Comparison of ENCODE assay signal across 14 mouse cellular contexts in the genomic region with DNA sequence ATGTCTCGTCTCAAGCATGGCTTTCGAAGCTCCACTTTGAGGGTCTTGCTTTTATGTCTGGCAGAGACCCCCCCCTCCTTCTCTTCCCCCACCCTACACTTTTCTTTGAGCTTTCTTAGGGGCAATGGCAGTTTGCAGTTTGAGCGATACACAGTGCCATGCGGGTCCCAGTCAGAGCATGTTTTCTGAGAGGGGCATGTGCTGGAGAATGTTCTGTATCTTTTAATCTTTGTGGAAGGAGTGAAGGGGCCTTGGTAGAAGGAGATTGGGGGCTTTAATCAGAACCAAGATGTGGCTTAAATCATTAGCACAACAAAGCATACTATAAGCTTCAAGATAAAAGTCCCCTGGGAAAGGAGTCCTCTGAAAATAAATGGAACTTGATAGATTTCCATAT. TPM values are rescaled to one million over a fixed set of nuclear protein-coding genes. Genes with fewer than 3 reads are reported as not detected.
DNase-seq lines count a peak whose midpoint lies in the region; ATAC-seq and TF ChIP-seq lines count a peak whose summit lies in the region.
"Had no signal": no experiment of that assay in that cellular context is flagged by ENCODE, and none has a peak within 500 bp of the region (broad histone marks: within the 10 kb centered on the region; RNA-seq: fewer than 3 reads in every experiment).

No protein-coding gene starts in this region.

- no peaks in the 10 kb centered on the region for H3K4me1 ChIP-seq in lung, embryonic 14.5 days (ENCODE audit: insufficient read depth)
- peaks cover 31% of the 10 kb centered on the region for H3K4me1 ChIP-seq in forebrain, embryonic 14.5 days (ENCODE audit: control insufficient read depth, insufficient read depth, low read length)
- peaks cover 20% of the 10 kb centered on the region for H3K4me1 ChIP-seq in hindbrain, embryonic 16.5 days (ENCODE audit: control insufficient read depth, insufficient read depth, low read depth, low read length)
- peaks cover 3% of the 10 kb centered on the region; the same call in 1 of the 2 replicates for H3K4me1 ChIP-seq in neural tube, embryonic 14.5 days (ENCODE audit: control insufficient read depth, insufficient read depth, low read length)
- H3K4me1 ChIP-seq: intestine, embryonic 15.5 days had no signal

- no peaks in the 10 kb centered on the region for H3K36me3 ChIP-seq in lung, embryonic 14.5 days (ENCODE audit: insufficient read depth)
- H3K36me3 ChIP-seq in forebrain, embryonic 14.5 days (ENCODE audit: control insufficient read depth, insufficient read depth, low read length) = no peaks in the 10 kb centered on the region
- no peaks in the 10 kb centered on the region for H3K36me3 ChIP-seq in hindbrain, embryonic 16.5 days (ENCODE audit: control insufficient read depth, insufficient read depth, low read length)
- H3K36me3 ChIP-seq in neural tube, embryonic 14.5 days (ENCODE audit: control insufficient read depth, insufficient read depth, low read length) = no peaks in the 10 kb centered on the region
- H3K36me3 ChIP-seq: embryonic facial prominence, embryonic 12.5 days; intestine, embryonic 15.5 days had no signal

- H3K4me3 ChIP-seq in lung, embryonic 14.5 days (ENCODE audit: low read depth, low read length) = no peak overlapping the region
- no peak overlapping the region for H3K4me3 ChIP-seq in forebrain, embryonic 14.5 days (ENCODE audit: low read depth, low read length)
- H3K4me3 ChIP-seq in hindbrain, embryonic 16.5 days (ENCODE audit: low read length) = no peak overlapping the region
- H3K4me3 ChIP-seq in neural tube, embryonic 14.5 days (ENCODE audit: low read depth, low read length) = no peak overlapping the region
- H3K4me3 ChIP-seq: embryonic facial prominence, embryonic 12.5 days; intestine, embryonic 15.5 days had no signal

- TF ChIP-seq CTCF in lung, embryonic 14.5 days (IDR thresholded peaks at IDR 0.05; ENCODE audit: low read depth) = no peak

- no peak overlapping the region for H3K9ac ChIP-seq in lung, embryonic 14.5 days
- H3K9ac ChIP-seq in forebrain, embryonic 14.5 days (ENCODE audit: low read length) = no peak overlapping the region
- no peak overlapping the region for H3K9ac ChIP-seq in hindbrain, embryonic 16.5 days (ENCODE audit: low read depth, low read length)
- H3K9ac ChIP-seq in neural tube, embryonic 14.5 days (replicated peaks; ENCODE audit: low read depth, low read length) = no peak overlapping the region
- H3K9ac ChIP-seq: embryonic facial prominence, embryonic 12.5 days; intestine, embryonic 15.5 days had no signal

- H3K9me3 ChIP-seq in lung, embryonic 14.5 days (ENCODE audit: low read depth, low read length) = no peaks in the 10 kb centered on the region
- H3K9me3 ChIP-seq in forebrain, embryonic 14.5 days (replicated peaks; ENCODE audit: control insufficient read depth, low read length) = no peaks in the 10 kb centered on the region
- no peaks in the 10 kb centered on the region for H3K9me3 ChIP-seq in hindbrain, embryonic 16.5 days (ENCODE audit: control insufficient read depth, low read length)
- no peaks in the 10 kb centered on the region for H3K9me3 ChIP-seq in neural tube, embryonic 14.5 days (ENCODE audit: control insufficient read depth, low read length)
- H3K9me3 ChIP-seq: embryonic facial prominence, embryonic 12.5 days; intestine, embryonic 15.5 days had no signal

- no peak overlapping the region for H3K4me2 ChIP-seq in lung, embryonic 14.5 days
- H3K4me2 ChIP-seq in forebrain, embryonic 14.5 days (ENCODE audit: low read length) = 0 out of 2 replicates have a peak overlapping the region, but pooled peaks have one; percentile 4
- no peak overlapping the region for H3K4me2 ChIP-seq in hindbrain, embryonic 16.5 days (ENCODE audit: low read length)
- H3K4me2 ChIP-seq in neural tube, embryonic 14.5 days (ENCODE audit: low read depth, low read length) = no peak overlapping the region
- H3K4me2 ChIP-seq: embryonic facial prominence, embryonic 12.5 days; intestine, embryonic 15.5 days had no signal

- DNase-seq in lung, embryonic 14.5 days = no peak
- no peak for DNase-seq in lung, postnatal 4 days
- no peak for DNase-seq in forebrain, embryonic 14.5 days (ENCODE audit: low spot score)
- no peak for DNase-seq in adrenal gland, postnatal 4 days (ENCODE audit: low spot score in 2 of 2)
- DNase-seq in layer of hippocampus, postnatal 36 days = no peak
- DNase-seq: adrenal gland, postnatal 14 days; heart, postnatal 10 days; lung, adult 18-20 months; spleen, adult 18-20 months; thymus, postnatal 4 days had no signal

- H3K27me3 ChIP-seq in lung, embryonic 14.5 days (ENCODE audit: insufficient read depth, low read length) = no peaks in the 10 kb centered on the region
- no peaks in the 10 kb centered on the region for H3K27me3 ChIP-seq in forebrain, embryonic 14.5 days (replicated peaks; ENCODE audit: control insufficient read depth, insufficient read depth, low read length)
- no peaks in the 10 kb centered on the region for H3K27me3 ChIP-seq in hindbrain, embryonic 16.5 days (replicated peaks; ENCODE audit: control insufficient read depth, insufficient read depth, low read length)
- H3K27me3 ChIP-seq in neural tube, embryonic 14.5 days (ENCODE audit: control insufficient read depth, insufficient read depth, low read length) = no peaks in the 10 kb centered on the region
- H3K27me3 ChIP-seq: embryonic facial prominence, embryonic 12.5 days; intestine, embryonic 15.5 days had no signal

- 86% methylated on average over 4 of the region's 4 CpGs for WGBS in lung, embryonic 14.5 days
- WGBS in forebrain, embryonic 14.5 days = 10% methylated on average over 4 of the region's 4 CpGs
- WGBS in hindbrain, embryonic 16.5 days = 59% methylated on average over 4 of the region's 4 CpGs
- WGBS in neural tube, embryonic 14.5 days = 52% methylated on average over 4 of the region's 4 CpGs

- H3K27ac ChIP-seq in lung, embryonic 14.5 days (ENCODE audit: low read depth) = no peak overlapping the region
- H3K27ac ChIP-seq in forebrain, embryonic 14.5 days (ENCODE audit: low read depth, low read length) = peak overlapping the region; percentile 72
- H3K27ac ChIP-seq in hindbrain, embryonic 16.5 days (ENCODE audit: low read depth, low read length) = peak overlapping the region; percentile 63; the same call in 1 of the 2 replicates
- H3K27ac ChIP-seq in neural tube, embryonic 14.5 days (ENCODE audit: low read depth, low read length) = no peak overlapping the region; the same call in 1 of the 2 replicates
- H3K27ac ChIP-seq: embryonic facial prominence, embryonic 12.5 days; intestine, embryonic 15.5 days had no signal

- peak; percentile 39; the same call in 1 of the 2 replicates for ATAC-seq in lung, embryonic 14.5 days (ENCODE audit: insufficient read depth)
- ATAC-seq in forebrain, embryonic 14.5 days = peak; percentile 50
- ATAC-seq in hindbrain, embryonic 16.5 days = 0 out of 2 replicates have a peak, but pooled peaks have one; percentile 1
- peak; percentile 21; the same call in 1 of the 2 replicates for ATAC-seq in neural tube, embryonic 14.5 days (ENCODE audit: low read depth)
- ATAC-seq: intestine, embryonic 15.5 days had no signal

RNA-seq across cellular contexts. Expression of gene Ggact, which starts 30.1 kb away (rescaled TPM):
- polyA plus RNA-seq in lung, embryonic 14.5 days (2014; fragmentation: Nextera tagmentation; extraction: Ambion mirVana) = 15.5 and 16.1 TPM in 2 replicates
- polyA plus RNA-seq in forebrain, embryonic 14.5 days (2014; fragmentation: Nextera tagmentation; extraction: Ambion mirVana) = 6.9 and 7.7 TPM in 2 replicates
- polyA plus RNA-seq in hindbrain, embryonic 16.5 days (2015; fragmentation: Nextera tagmentation; extraction: Ambion mirVana) = 13.6 and 14.7 TPM in 2 replicates
- 8.2 and 10.4 TPM in 2 replicates for polyA plus RNA-seq in neural tube, embryonic 14.5 days (2014; fragmentation: Nextera tagmentation; extraction: Ambion mirVana)
- 10 to 100 TPM; 43.9 to 49.2 TPM for total RNA-seq in adrenal gland, postnatal 4 days (2021)
- total RNA-seq in layer of hippocampus, postnatal 36 days (2021) = 10 to 100 TPM; 27.4 to 36.3 TPM

Comparison
In these comparisons a context has a peak if more than half of its experiments do, and no peak if none do; other contexts are left out.
1. H3K27ac ChIP-seq: peak in forebrain, embryonic 14.5 days (single experiment) and hindbrain, embryonic 16.5 days (single experiment); none in lung, embryonic 14.5 days (single experiment) and neural tube, embryonic 14.5 days (single experiment).
2. Peak in every context shown above with its lines, with median percentiles within 50 percentile points of each other: ATAC-seq.